Mouse (Mus musculus) heart, embryonic 12.5 days (tissue): ENCODE data around the gene Efna1. TPM values are rescaled to one million over a fixed set of nuclear protein-coding genes. Genes with fewer than 3 reads are reported as not detected.

Experiments
- ATAC-seq: fragments of 200-750 bp; cut with Nextera tagmentation; 2 replicates; pipeline ENCODE4 v1.8.0; 2017; ENCODE audit warnings: moderate TSS enrichment, moderate library complexity; ENCODE audit not compliant: insufficient number of reproducible peaks, low FRiP score
- H3K27ac ChIP-seq: fragments of 300-500 bp; sonication (generic); 2 replicates; pipeline ENCODE4 v1.5.1; 2016; ENCODE audit warnings: mild to moderate bottlenecking, moderate library complexity; ENCODE audit not compliant: poor library complexity, severe bottlenecking
- H3K27me3 ChIP-seq: fragments of 300-500 bp; sonication (generic); replicated peaks from 2 replicates; pipeline ENCODE4 v1.6.1; 2016; ENCODE audit warnings: mild to moderate bottlenecking, moderate library complexity
- H3K36me3 ChIP-seq: fragments of 300-500 bp; sonication (generic); 2 replicates; pipeline ENCODE4 v1.6.1; 2016; ENCODE audit warnings: mild to moderate bottlenecking, moderate library complexity
- H3K4me1 ChIP-seq: fragments of 300-500 bp; sonication (generic); replicated peaks from 2 replicates; pipeline ENCODE4 v1.6.1; 2016; ENCODE audit warnings: mild to moderate bottlenecking
- H3K4me2 ChIP-seq: fragments of 300-500 bp; sonication (generic); 2 replicates; pipeline ENCODE4 v1.6.1; 2016; ENCODE audit warnings: mild to moderate bottlenecking, moderate library complexity
- H3K4me3 ChIP-seq: fragments of 300-500 bp; sonication (generic); 2 replicates; pipeline ENCODE4 v1.5.1; 2016; ENCODE audit warnings: mild to moderate bottlenecking
- H3K9ac ChIP-seq: fragments of 300-500 bp; sonication (generic); 2 replicates; pipeline ENCODE4 v1.6.1; 2016; ENCODE audit warnings: mild to moderate bottlenecking, moderate library complexity
- H3K9me3 ChIP-seq: fragments of 300-500 bp; sonication (generic); replicated peaks from 2 replicates; pipeline ENCODE4 v1.6.1; 2016; ENCODE audit warnings: mild to moderate bottlenecking, moderate library complexity
- WGBS: fragments of 180-500 bp; shearing (Covaris S2); methylation state at CpG from one replicate; pipeline ENCODE4 v1.1.7; 2016; 5-methylcytosine and 5-hydroxymethylcytosine counted together
- polyA plus RNA-seq: library from polyadenylated mRNA; unstranded; fragments of >200 nt; fragmentation: Nextera tagmentation; extraction: Ambion mirVana; gene quantifications from 2 replicates; pipeline ENCODE4 v1.2.1, GENCODE M21; 2016

Efna1 gene
- polyA plus RNA-seq, 1 experiment from 2014 or later = 27.0 TPM

DNA sequence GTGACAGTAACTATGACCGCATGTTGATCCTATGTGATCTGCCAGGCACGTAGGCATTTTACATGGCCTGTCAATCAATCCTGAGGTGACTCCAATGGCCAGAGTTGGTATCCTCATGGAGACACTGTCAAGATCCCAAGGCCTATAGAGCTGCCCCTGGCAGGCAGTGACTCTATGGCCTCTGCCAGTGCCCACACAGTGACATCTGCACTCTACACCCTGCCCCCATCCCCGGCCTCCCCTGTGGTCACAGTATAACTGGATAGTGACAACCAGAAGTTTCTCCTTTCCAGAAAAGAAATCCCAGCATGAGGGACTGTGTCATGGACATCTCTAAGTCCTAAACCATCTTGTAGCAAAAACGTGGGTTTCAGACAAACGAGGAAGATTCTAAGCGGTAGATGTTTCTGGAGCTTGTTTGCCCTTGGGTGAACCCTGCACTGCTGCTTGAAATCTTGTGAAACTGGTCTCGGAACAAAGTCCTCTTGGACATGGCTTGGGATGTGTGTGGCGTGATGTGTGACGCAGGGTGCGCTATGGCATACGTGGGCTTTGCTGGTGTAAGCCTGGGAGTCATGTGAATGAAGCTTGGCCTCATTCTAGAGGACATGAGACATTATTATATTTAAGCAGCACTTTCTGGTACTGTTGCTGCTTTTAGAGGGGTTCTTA is 12.4 kb upstream of the Efna1 start:
- no peaks in the 10 kb centered on the region for H3K9me3 ChIP-seq
- 85% methylated on average over 11 of the region's 11 CpGs for WGBS

DNA sequence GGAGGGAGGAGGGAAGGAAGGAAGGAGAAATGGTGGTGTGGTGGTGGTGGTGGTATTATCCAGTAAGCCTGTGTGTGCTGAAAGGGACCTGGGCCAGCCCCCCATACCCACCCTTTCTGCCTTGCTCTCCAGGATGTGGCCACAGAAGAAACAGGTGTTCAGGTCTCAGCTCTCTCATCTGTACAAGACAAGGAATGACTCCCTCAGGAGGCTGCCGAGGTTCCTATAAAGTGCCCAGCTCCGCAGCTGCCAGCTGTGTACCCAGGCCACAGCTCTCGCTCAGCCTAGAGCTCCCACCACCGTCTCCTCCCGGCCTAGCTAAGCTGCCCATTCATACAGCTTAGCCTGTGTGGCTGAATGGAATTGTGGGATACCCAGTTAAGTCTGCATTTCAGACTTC is 11.4 kb upstream of the Efna1 start:
- no peak overlapping the region for H3K27ac ChIP-seq
- no peak overlapping the region for H3K9ac ChIP-seq
- no peak overlapping the region for H3K4me3 ChIP-seq
- 0 out of 2 replicates have a peak, but pooled peaks cover 4% of the 10 kb centered on the region for H3K27me3 ChIP-seq
- 82% methylated on average over 5 of the region's 5 CpGs for WGBS
- no peaks in the 10 kb centered on the region for H3K9me3 ChIP-seq
- ATAC-seq = no peak
- H3K36me3 ChIP-seq = no peaks in the 10 kb centered on the region
- H3K4me1 ChIP-seq = peaks cover 29% of the 10 kb centered on the region
- no peak overlapping the region for H3K4me2 ChIP-seq

More for the DNA sequence above, 12.4 kb upstream of the Efna1 start:
- no peak overlapping the region for H3K27ac ChIP-seq
- H3K4me2 ChIP-seq = no peak overlapping the region
- H3K4me1 ChIP-seq = peaks cover 22% of the 10 kb centered on the region
- H3K27me3 ChIP-seq = 0 out of 2 replicates have a peak, but pooled peaks cover 4% of the 10 kb centered on the region
- no peak for ATAC-seq
- no peak overlapping the region for H3K9ac ChIP-seq
- no peaks in the 10 kb centered on the region for H3K36me3 ChIP-seq
- no peak overlapping the region for H3K4me3 ChIP-seq

DNA sequence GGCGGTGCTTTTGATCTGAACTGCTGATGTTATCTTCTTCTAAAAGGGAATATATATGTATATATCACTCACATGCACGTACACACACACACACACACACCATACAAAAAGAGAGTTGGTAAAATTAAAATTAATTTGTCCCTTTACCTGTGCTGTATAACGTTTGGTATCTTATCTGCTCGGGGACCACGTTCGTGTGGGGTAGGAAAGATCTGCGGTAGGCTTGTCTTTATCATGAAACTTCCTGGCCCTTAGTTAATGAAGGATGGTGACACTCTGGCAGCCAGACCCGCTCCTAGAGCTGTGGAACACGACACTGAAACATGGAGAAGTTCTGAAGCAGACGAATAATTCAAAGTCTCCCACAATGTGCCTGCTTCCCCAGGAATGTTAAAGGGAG is 10.9 kb upstream of the Efna1 start:
- Histone ChIP-seq H3K9ac (no peak overlapping the region), H3K4me1 (peaks cover 29% of the 10 kb centered on the region), H3K27ac (no peak overlapping the region), H3K9me3 (no peaks in the 10 kb centered on the region), H3K36me3 (no peaks in the 10 kb centered on the region), H3K4me2 (no peak overlapping the region), H3K4me3 (no peak overlapping the region), H3K27me3 (0 out of 2 replicates have a peak, but pooled peaks cover 4% of the 10 kb centered on the region)
- 33% methylated on average over 10 of the region's 10 CpGs for WGBS
- no peak for ATAC-seq

DNA sequence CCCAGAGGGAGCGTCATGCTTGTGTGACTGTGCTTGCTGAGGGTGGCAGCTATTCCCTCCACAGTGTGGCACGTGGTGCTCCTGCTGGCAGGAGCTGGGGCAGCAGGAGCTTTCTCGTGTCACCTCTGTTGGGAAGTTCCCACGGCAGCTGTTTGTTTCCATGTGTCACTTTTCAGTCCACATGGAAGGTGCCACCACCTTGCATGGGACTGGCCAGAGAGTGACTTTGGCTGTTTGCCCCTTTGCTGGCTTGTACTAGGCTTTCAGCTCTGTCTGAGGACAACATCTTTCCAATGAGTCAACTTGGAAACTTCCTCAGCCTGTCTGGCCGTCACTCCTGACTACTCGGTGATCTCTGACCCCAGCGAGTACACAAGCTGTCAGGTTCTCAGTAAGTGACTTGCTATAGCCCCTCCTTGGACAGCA is 7.6 kb upstream of the Efna1 start:
- no peak overlapping the region for H3K4me3 ChIP-seq
- H3K9ac ChIP-seq = no peak overlapping the region
- peaks cover 23% of the 10 kb centered on the region; the same call in 1 of the 2 replicates for H3K4me1 ChIP-seq
- no peak overlapping the region for H3K4me2 ChIP-seq
- no peaks in the 10 kb centered on the region for H3K27me3 ChIP-seq
- ATAC-seq = no peak
- H3K9me3 ChIP-seq = no peaks in the 10 kb centered on the region
- H3K27ac ChIP-seq = no peak overlapping the region
- WGBS = 36% methylated on average over 7 of the region's 7 CpGs
- H3K36me3 ChIP-seq = no peaks in the 10 kb centered on the region

DNA sequence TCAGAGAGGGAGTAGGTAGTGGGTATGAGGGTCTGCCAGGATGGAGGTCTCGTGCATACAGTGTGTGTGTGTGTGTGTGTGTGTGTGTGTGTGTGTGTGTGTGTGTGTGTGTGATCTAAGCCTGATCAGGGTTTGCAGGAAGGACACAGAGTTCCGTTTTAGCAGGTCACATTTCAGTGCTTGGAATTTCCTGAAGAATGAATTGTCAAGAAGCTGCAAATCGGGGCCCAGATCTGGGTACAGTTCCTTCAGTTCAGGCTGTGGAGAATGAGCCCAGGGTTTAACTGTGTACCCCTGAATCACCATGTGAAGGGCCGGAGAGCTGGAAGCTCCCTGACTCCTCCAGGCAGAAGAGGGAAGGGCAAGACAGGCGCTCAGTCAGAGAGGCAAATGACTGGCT is 6.3 kb upstream of the Efna1 start:
- Histone ChIP-seq H3K36me3 (no peaks in the 10 kb centered on the region), H3K9me3 (no peaks in the 10 kb centered on the region), H3K9ac (no peak overlapping the region), H3K27ac (no peak overlapping the region), H3K4me2 (no peak overlapping the region), H3K27me3 (no peaks in the 10 kb centered on the region), H3K4me1 (peaks cover 22% of the 10 kb centered on the region; the same call in 1 of the 2 replicates), H3K4me3 (no peak overlapping the region)
- no peak for ATAC-seq
- WGBS = 52% methylated on average over 5 of the region's 5 CpGs

DNA sequence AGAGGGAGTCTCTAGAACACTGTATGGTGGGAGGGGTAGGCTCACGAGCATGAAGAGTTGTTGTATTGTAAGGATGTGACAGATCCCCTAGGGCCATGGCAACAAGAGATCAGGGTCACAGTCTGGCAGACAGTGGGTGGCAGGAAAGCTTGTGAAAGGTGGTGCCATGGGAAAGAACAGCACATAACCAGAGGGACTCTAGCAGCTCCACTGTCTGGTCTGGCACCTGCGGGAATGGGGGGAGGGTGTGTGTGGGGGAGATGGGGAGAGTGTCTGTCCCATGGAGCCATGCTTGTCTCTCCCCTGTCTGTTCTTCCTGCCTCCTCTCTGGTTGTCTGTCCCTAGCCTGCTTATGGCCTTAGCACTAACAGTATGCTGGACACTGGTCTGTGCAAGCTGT is 4.6 kb upstream of the Efna1 start:
- WGBS = 27% methylated on average over 2 of the region's 2 CpGs
- H3K27me3 ChIP-seq = no peaks in the 10 kb centered on the region
- no peaks in the 10 kb centered on the region for H3K9me3 ChIP-seq
- no peak overlapping the region for H3K4me2 ChIP-seq
- H3K27ac ChIP-seq = no peak overlapping the region
- H3K36me3 ChIP-seq = no peaks in the 10 kb centered on the region
- H3K4me3 ChIP-seq = no peak overlapping the region
- H3K4me1 ChIP-seq = peaks cover 23% of the 10 kb centered on the region; the same call in 1 of the 2 replicates
- ATAC-seq = no peak
- H3K9ac ChIP-seq = no peak overlapping the region

DNA sequence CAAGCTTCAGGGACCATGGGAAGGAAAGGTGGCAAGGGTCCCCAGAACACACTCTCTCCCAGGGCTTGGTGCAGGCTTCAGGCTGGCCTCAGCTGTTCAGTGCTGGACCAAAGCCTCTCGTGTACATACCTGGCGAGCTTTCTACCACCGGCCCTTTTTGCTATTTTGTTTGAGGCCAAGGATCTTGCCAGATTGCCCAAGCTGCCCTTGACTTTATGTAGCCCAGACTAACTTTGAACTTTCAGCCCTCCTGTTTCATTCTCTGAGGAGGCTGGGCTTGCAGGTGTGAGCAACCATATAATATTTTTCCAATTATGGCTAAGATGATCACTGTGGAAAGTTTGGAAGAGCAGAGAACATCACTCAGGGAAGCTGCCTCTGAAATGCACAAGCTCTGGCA is 3.3 kb upstream of the Efna1 start:
- no peak for ATAC-seq
- Histone ChIP-seq H3K4me2 (no peak overlapping the region), H3K27me3 (no peaks in the 10 kb centered on the region), H3K27ac (no peak overlapping the region), H3K4me3 (no peak overlapping the region), H3K9me3 (no peaks in the 10 kb centered on the region), H3K36me3 (no peaks in the 10 kb centered on the region), H3K9ac (no peak overlapping the region), H3K4me1 (peaks cover 31% of the 10 kb centered on the region; the same call in 1 of the 2 replicates)
- WGBS = 84% methylated on average over 3 of the region's 3 CpGs

- Histone ChIP-seq H3K9ac (no peak overlapping the region), H3K4me3 (no peak overlapping the region), H3K4me2 (0 out of 2 replicates have a peak overlapping the region, but pooled peaks have one; percentile 93), H3K27ac (no peak overlapping the region), H3K36me3 (no peaks in the 10 kb centered on the region), H3K9me3 (no peaks in the 10 kb centered on the region), H3K27me3 (no peaks in the 10 kb centered on the region), H3K4me1 (peaks cover 32% of the 10 kb centered on the region)
- WGBS = 21% methylated on average over 4 of the region's 4 CpGs
- ATAC-seq = no peak
These were observed 1.3 kb upstream of the Efna1 start for GRCm38 (mm10) chr3:89282291-89282643.

DNA sequence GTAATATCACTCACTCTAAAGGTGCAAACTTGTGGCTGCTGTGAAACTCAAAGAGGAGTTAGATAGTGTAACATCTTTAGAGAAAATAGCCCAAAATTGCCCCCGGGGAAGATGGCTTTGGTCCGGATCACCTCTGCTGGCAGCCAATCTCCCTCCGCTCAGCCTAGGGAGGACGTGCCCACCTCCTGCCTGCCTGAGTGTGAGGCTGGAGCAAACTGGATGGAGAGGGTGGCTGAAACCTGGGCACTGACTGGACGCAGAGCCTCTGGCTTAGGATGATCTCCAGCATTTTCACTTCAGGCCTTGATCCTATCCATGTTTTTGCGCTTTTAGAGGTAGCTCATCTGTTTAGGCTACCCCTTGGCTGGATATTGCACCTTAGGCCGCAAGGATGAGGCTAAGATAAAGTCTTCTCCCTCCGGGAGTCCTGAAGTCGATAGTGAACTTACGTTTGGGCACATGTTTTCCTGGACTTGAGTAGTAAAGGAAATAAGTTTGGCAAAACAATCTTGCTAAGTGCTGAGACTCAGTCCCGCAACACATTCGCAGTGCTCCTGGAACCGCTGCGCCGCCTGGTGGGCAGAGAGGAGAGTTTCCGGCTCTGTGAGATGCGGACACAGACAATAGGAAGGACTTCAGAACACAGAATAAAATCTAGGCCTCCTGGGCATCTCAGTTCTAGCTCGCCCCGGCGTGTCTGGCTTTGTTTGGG is 793 bp upstream of the Efna1 start:
- no peak overlapping the region for H3K27ac ChIP-seq
- ATAC-seq = no peak
- no peaks in the 10 kb centered on the region for H3K27me3 ChIP-seq
- peaks cover 37% of the 10 kb centered on the region for H3K4me1 ChIP-seq
- H3K9ac ChIP-seq = peak overlapping the region; percentile 87; the same call in 1 of the 2 replicates
- no peaks in the 10 kb centered on the region for H3K36me3 ChIP-seq
- WGBS = 11% methylated on average over 20 of the region's 20 CpGs
- H3K9me3 ChIP-seq = no peaks in the 10 kb centered on the region
- H3K4me3 ChIP-seq = peak overlapping the region; percentile 64
- H3K4me2 ChIP-seq = peak overlapping the region; percentile 93

DNA sequence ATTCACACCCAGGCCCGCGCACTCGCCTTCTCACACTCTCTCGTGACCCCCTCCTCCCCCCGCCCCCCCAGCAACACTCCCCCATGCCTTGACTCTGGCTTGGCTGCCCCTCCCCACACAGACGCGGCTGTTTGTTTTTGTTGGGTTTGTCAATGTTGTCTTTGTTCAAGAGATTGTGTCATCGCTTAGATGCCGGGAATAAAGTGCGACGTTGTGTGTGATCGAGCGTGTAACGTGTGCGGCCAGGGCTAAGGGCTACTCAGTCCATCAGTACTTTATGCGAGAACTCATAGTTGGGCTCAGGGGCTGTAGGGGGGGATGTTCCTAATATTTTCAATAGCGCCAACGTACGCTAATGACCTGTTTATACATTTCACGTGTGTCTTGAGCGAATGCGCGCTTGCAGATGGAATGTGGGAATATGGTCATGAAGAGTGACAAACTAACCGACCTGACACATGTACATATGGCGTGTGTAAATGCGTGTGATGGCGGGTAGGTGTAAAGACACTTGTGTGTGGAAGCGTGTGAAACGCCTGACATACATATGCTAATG is 814 bp downstream of the Efna1 start:
- no peaks in the 10 kb centered on the region for H3K9me3 ChIP-seq

GRCm38 (mm10) chr3:89279153-89279890 is 1.6 kb downstream of the Efna1 start:
- WGBS = under 1% methylated on average over 35 of the region's 35 CpGs

More for the DNA sequence above, 814 bp downstream of the Efna1 start:
- WGBS = under 1% methylated on average over 29 of the region's 29 CpGs
- Histone ChIP-seq H3K27ac (peak overlapping the region; percentile 91), H3K4me2 (peak overlapping the region; percentile 93), H3K36me3 (peaks cover 12% of the 10 kb centered on the region), H3K4me3 (peak overlapping the region; percentile 64), H3K27me3 (no peaks in the 10 kb centered on the region), H3K9ac (peak overlapping the region; percentile 87), H3K4me1 (peaks cover 44% of the 10 kb centered on the region)
- 0 out of 2 replicates have a peak, but pooled peaks have one; percentile 2 for ATAC-seq

More at GRCm38 (mm10) chr3:89279153-89279890, 1.6 kb downstream of the Efna1 start:
- Histone ChIP-seq H3K4me2 (peak overlapping the region; percentile 93), H3K27me3 (no peaks in the 10 kb centered on the region), H3K4me3 (peak overlapping the region; percentile 64), H3K27ac (peak overlapping the region; percentile 91), H3K9ac (peak overlapping the region; percentile 87), H3K36me3 (peaks cover 17% of the 10 kb centered on the region), H3K9me3 (no peaks in the 10 kb centered on the region), H3K4me1 (peaks cover 44% of the 10 kb centered on the region)
- ATAC-seq = peak; percentile 80
